Mouse (Mus musculus) CD8-positive naive resting alpha-beta T cell, adult 57 days (primary cell): ENCODE data around the gene Rorc. TPM values are rescaled to one million over a fixed set of nuclear protein-coding genes. Genes with fewer than 3 reads are reported as not detected.

Experiments
- total RNA-seq: library from RNA; stranded (reverse); gene quantifications from one replicate; pipeline ENCODE4 v1.2.4, GENCODE M21; 2023

Gene Rorc
- not detected for total RNA-seq

GRCm38 (mm10) chr3:94372641-94373040, at the start of gene Rorc:
Gene Rorc, plus strand, starts transcription at chr3:94372794.

GRCm38 (mm10) chr3:94341959-94342422, 30.6 kb upstream of the Rorc start, which contains the start of gene Them5:
Gene Them5, plus strand, starts transcription at chr3:94342099.

GRCm38 (mm10) chr3:94362138-94362537, 10.5 kb upstream of the Rorc start, which contains the start of gene C2cd4d:
Gene C2cd4d, plus strand, starts transcription at chr3:94362438.

GRCm38 (mm10) chr3:94398217-94398616, 25.6 kb downstream of the Rorc start, which contains the start of gene Lingo4:
Gene Lingo4, plus strand, starts transcription at chr3:94398517.

GRCm38 (mm10) chr3:94413031-94413679, 40.6 kb downstream of the Rorc start, which contains the start of gene Tdrkh:
Gene Tdrkh, plus strand, starts transcription at chr3:94413273.

GRCm38 (mm10) chr3:94442951-94443596, 70.5 kb downstream of the Rorc start, which contains the start of gene Mrpl9:
Gene Mrpl9, plus strand, starts transcription at chr3:94443318.

GRCm38 (mm10) chr3:94443597-94443964, 71.0 kb downstream of the Rorc start, which contains the start of gene Oaz3:
Gene Oaz3, minus strand, starts transcription at chr3:94443915.

Other genes starting within 250 kb of the Rorc start
- gene Gm10696, start 194.6 kb upstream of the Rorc start, total RNA-seq, result not detected
- not detected for gene Gm5286, start 176.1 kb upstream of the Rorc start, total RNA-seq
- gene Gm4778, start 108.8 kb upstream of the Rorc start, total RNA-seq, result not detected
- gene Them4, start 62.7 kb upstream of the Rorc start, total RNA-seq, result 7.6 TPM
- gene Them5, start 30.7 kb upstream of the Rorc start, total RNA-seq, result not detected
- gene C2cd4d, start 10.4 kb upstream of the Rorc start, total RNA-seq, result not detected
- not detected for gene Lingo4, start 25.7 kb downstream of the Rorc start, total RNA-seq
- gene Tdrkh, start 40.5 kb downstream of the Rorc start, total RNA-seq, result 11.0 TPM
- gene Mrpl9, start 70.5 kb downstream of the Rorc start, total RNA-seq, result 55.2 TPM
- not detected for gene Oaz3, start 71.1 kb downstream of the Rorc start, total RNA-seq
- gene Celf3, start 105.5 kb downstream of the Rorc start, total RNA-seq, result not detected
- gene Riiad1, start 107.5 kb downstream of the Rorc start, total RNA-seq, result 2.8 TPM
- 28.0 TPM for gene Snx27, start 209.9 kb downstream of the Rorc start, total RNA-seq